Comparison of ENCODE assay signal across 27 mouse cellular contexts in genomic region chr9:51318246-51318645, GRCm38 (mm10). TPM values are rescaled to one million over a fixed set of nuclear protein-coding genes. Genes with fewer than 3 reads are reported as not detected.
DNase-seq lines count a peak whose midpoint lies in the region; ATAC-seq and TF ChIP-seq lines count a peak whose summit lies in the region.
"Had no signal": no experiment of that assay in that cellular context is flagged by ENCODE, and none has a peak within 500 bp of the region (broad histone marks: within the 10 kb centered on the region; RNA-seq: fewer than 3 reads in every experiment).

No protein-coding gene starts in this region.

- TF ChIP-seq CTCF in liver, adult 2 months (IDR thresholded peaks at IDR 0.05; ENCODE audit: low read depth, low read length): no peak
- TF ChIP-seq CTCF in MEL (IDR thresholded peaks at IDR 0.05 in 2 of 3, conservative IDR thresholded peaks at IDR 0.05 in 1 of 3; ENCODE audit: control insufficient read depth in 1 of 3, insufficient read depth in 1 of 3, low read depth in 2 of 3, low read length in 3 of 3, poor library complexity in 1 of 3, severe bottlenecking in 1 of 3): no peak
- no peak for TF ChIP-seq CTCF in small intestine, adult 2 months (IDR thresholded peaks at IDR 0.05; ENCODE audit: extremely low read depth, insufficient read length, insufficient replicate concordance, low read depth, low read length)

- TF ChIP-seq EP300 in MEL (IDR thresholded peaks at IDR 0.05; ENCODE audit: low read depth in 1 of 2, low read length in 2 of 2): no peak

- no peaks in the 10 kb centered on the region for H3K79me2 ChIP-seq in liver, adult 2 months (ENCODE audit: control insufficient read depth, insufficient read depth, low read length)
- no peaks in the 10 kb centered on the region for H3K79me2 ChIP-seq in MEL (ENCODE audit: control insufficient read depth, insufficient read depth, low read length, poor library complexity)

- no peaks in the 10 kb centered on the region for H3K27me3 ChIP-seq in liver, adult 2 months (ENCODE audit: control insufficient read depth, insufficient read depth, low read length)
- H3K27me3 ChIP-seq in liver, embryonic 11.5 days (replicated peaks; ENCODE audit: control insufficient read depth, insufficient read depth, low read length): no peaks in the 10 kb centered on the region
- H3K27me3 ChIP-seq in MEL (ENCODE audit: control insufficient read depth in 1 of 2, insufficient read depth in 2 of 2, low read length in 2 of 2): no peaks in the 10 kb centered on the region
- H3K27me3 ChIP-seq in small intestine, adult 2 months (ENCODE audit: control insufficient read depth, insufficient read depth, low read length): no peaks in the 10 kb centered on the region
- H3K27me3 ChIP-seq: CH12.LX, Patski had no signal

- H3K9me3 ChIP-seq in liver, embryonic 11.5 days (ENCODE audit: control insufficient read depth, low read length): no peaks in the 10 kb centered on the region
- H3K9me3 ChIP-seq in MEL (replicated peaks; ENCODE audit: insufficient read depth, low read length): no peaks in the 10 kb centered on the region
- H3K9me3 ChIP-seq: G1E had no signal

- H3K27ac ChIP-seq in liver, adult 2 months (replicated peaks; ENCODE audit: insufficient read depth, low read depth, low read length): no peak overlapping the region
- no peak overlapping the region for H3K27ac ChIP-seq in liver, embryonic 11.5 days (ENCODE audit: low read depth, low read length)
- peak overlapping the region; percentile 5; the same call in 1 of the 2 replicates for H3K27ac ChIP-seq in MEL (ENCODE audit: control insufficient read depth, low read depth, low read length)
- peak overlapping the region; percentile 78 for H3K27ac ChIP-seq in small intestine, adult 2 months (ENCODE audit: insufficient read depth, low read depth, low read length)

- no peak for ATAC-seq in liver, embryonic 11.5 days (replicated peaks; ENCODE audit: low FRiP score)
- ATAC-seq in CD4-positive, CD25-positive, alpha-beta regulatory T cell, adult 4 months: no peak
- ATAC-seq: activated CD4-positive, CD25-positive, alpha-beta regulatory T cell, adult 4 months; Patski had no signal

- no peak for TF ChIP-seq POLR2A in liver, adult 2 months (IDR thresholded peaks at IDR 0.05; ENCODE audit: extremely low read depth, insufficient read depth, low read length)
- no peak for TF ChIP-seq POLR2A in MEL (IDR thresholded peaks at IDR 0.05; ENCODE audit: control insufficient read depth in 1 of 2, insufficient read depth in 1 of 2, low read depth in 1 of 2, low read length in 2 of 2, poor library complexity in 1 of 2)
- no peak for TF ChIP-seq POLR2A in small intestine, adult 2 months (IDR thresholded peaks at IDR 0.05; ENCODE audit: low read depth, low read length)

- H3K4me2 ChIP-seq in liver, embryonic 11.5 days: no peak overlapping the region

- no peak overlapping the region for H3K4me3 ChIP-seq in liver, adult 2 months (ENCODE audit: insufficient read depth, low read depth, low read length)
- H3K4me3 ChIP-seq in liver, embryonic 11.5 days (ENCODE audit: low read depth, low read length): no peak overlapping the region
- H3K4me3 ChIP-seq in MEL (ENCODE audit: control insufficient read depth in 1 of 2, insufficient read depth in 1 of 2, low read depth in 2 of 2, low read length in 2 of 2): no peak overlapping the region
- no peak overlapping the region for H3K4me3 ChIP-seq in small intestine, adult 2 months (ENCODE audit: low read depth, low read length)

- DNase-seq in liver, adult 2 months (ENCODE audit: extremely low read depth, low read depth, low spot score): peak; percentile 81
- DNase-seq in liver, embryonic 11.5 days (ENCODE audit: low spot score): no peak
- DNase-seq in MEL (ENCODE audit: low read depth, low spot score): no peak
- DNase-seq in yolk sac, embryonic 10.5 days (ENCODE audit: low spot score): peak; percentile 50
- DNase-seq in ovary, postnatal 14 days (ENCODE audit: low spot score): no peak
- no peak for DNase-seq in layer of hippocampus, adult 8-10 months (ENCODE audit: low spot score in 2 of 2)
- DNase-seq: adrenal gland, adult 2 months; adrenal gland, adult 8-10 months; adrenal gland, postnatal 10 days; adrenal gland, postnatal 14 days; adrenal gland, postnatal 25 days; adrenal gland, postnatal 36 days; B cell, adult 2 months; cerebellum, adult 11 months; cerebellum, adult 11-12 months; cerebellum, adult 18-20 months; cerebellum, adult 2 months had no signal

- WGBS in liver, adult 2 months: 14% methylated on average over 4 of the region's 4 CpGs
- 69% methylated on average over 4 of the region's 4 CpGs for WGBS in liver, embryonic 11.5 days
- 44% methylated on average over 4 of the region's 4 CpGs for WGBS in small intestine, adult 2 months

- no peak for TF ChIP-seq RAD21 in MEL (IDR thresholded peaks at IDR 0.05; ENCODE audit: low read depth, low read length)

- H3K9ac ChIP-seq in liver, adult 2 months (ENCODE audit: low read depth, low read length): no peak overlapping the region
- no peak overlapping the region for H3K9ac ChIP-seq in liver, embryonic 11.5 days (ENCODE audit: low read depth, low read length)
- H3K9ac ChIP-seq in MEL (ENCODE audit: control insufficient read depth, low read depth, low read length, poor library complexity, severe bottlenecking): no peak overlapping the region

- H3K36me3 ChIP-seq in liver, adult 2 months (ENCODE audit: control insufficient read depth, insufficient read depth, low read length): no peaks in the 10 kb centered on the region
- H3K36me3 ChIP-seq in liver, embryonic 11.5 days (ENCODE audit: control insufficient read depth, insufficient read depth, low read length): no peaks in the 10 kb centered on the region
- peaks cover 0 to 75% of the 10 kb centered on the region in 2 experiments; a peak in 2 of 4 replicates for H3K36me3 ChIP-seq in MEL (ENCODE audit: control insufficient read depth in 1 of 2, insufficient read depth in 2 of 2, low read length in 2 of 2)
- H3K36me3 ChIP-seq in small intestine, adult 2 months (ENCODE audit: control insufficient read depth, insufficient read depth, low read length): no peaks in the 10 kb centered on the region
- H3K36me3 ChIP-seq: G1E had no signal

- peaks cover 5% of the 10 kb centered on the region for H3K4me1 ChIP-seq in liver, adult 2 months (ENCODE audit: control insufficient read depth, insufficient read depth, low read length)
- H3K4me1 ChIP-seq in liver, embryonic 11.5 days (replicated peaks; ENCODE audit: control insufficient read depth, insufficient read depth, low read length): peaks cover 5% of the 10 kb centered on the region
- peaks cover 59 to 67% of the 10 kb centered on the region in 2 experiments for H3K4me1 ChIP-seq in MEL (ENCODE audit: control insufficient read depth in 1 of 2, insufficient read depth in 2 of 2, low read length in 2 of 2)
- peaks cover 20% of the 10 kb centered on the region; the same call in 1 of the 2 replicates for H3K4me1 ChIP-seq in small intestine, adult 2 months (ENCODE audit: control insufficient read depth, insufficient read depth, insufficient read length, low read length)

TF ChIP-seq in MEL, 35 proteins besides CTCF, POLR2A, EP300 and RAD21 (continues in another document):
- TF ChIP-seq NELFE (IDR thresholded peaks at IDR 0.05; ENCODE audit: low read depth, low read length): no peak
- no peak for TF ChIP-seq ZNF384 (IDR thresholded peaks at IDR 0.05; ENCODE audit: low read depth, low read length)
- TF ChIP-seq SIN3A (IDR thresholded peaks at IDR 0.05; ENCODE audit: low read length): no peak
- TF ChIP-seq RCOR1 (IDR thresholded peaks at IDR 0.05; ENCODE audit: low read depth, low read length): no peak
- TF ChIP-seq ZMIZ1 (IDR thresholded peaks at IDR 0.05; ENCODE audit: low read depth, low read length): no peak
- TF ChIP-seq ZC3H11A (IDR thresholded peaks at IDR 0.05; ENCODE audit: low read depth, low read length): no peak
- no peak for TF ChIP-seq GATA1 (IDR thresholded peaks at IDR 0.05; ENCODE audit: low read depth, low read length)
- TF ChIP-seq MYC (IDR thresholded peaks at IDR 0.05; ENCODE audit: low read depth, low read length): no peak
- no peak for TF ChIP-seq UBTF (IDR thresholded peaks at IDR 0.05; ENCODE audit: borderline replicate concordance, insufficient read depth, low read depth, low read length)
- no peak for TF ChIP-seq E2F4 (IDR thresholded peaks at IDR 0.05; ENCODE audit: borderline replicate concordance, low read depth, low read length)
- TF ChIP-seq MEF2A (IDR thresholded peaks at IDR 0.05; ENCODE audit: extremely low read depth, insufficient replicate concordance, low read depth, low read length, poor library complexity, severe bottlenecking): no peak
- TF ChIP-seq GABPA (IDR thresholded peaks at IDR 0.05; ENCODE audit: low read depth, low read length): no peak
- no peak for TF ChIP-seq MAX (IDR thresholded peaks at IDR 0.05; ENCODE audit: low read length)
- TF ChIP-seq POLR2AphosphoS5 (IDR thresholded peaks at IDR 0.05; ENCODE audit: borderline replicate concordance, low read depth, low read length): no peak
- TF ChIP-seq MYB (IDR thresholded peaks at IDR 0.05; ENCODE audit: low read depth, low read length): no peak
- no peak for TF ChIP-seq TBP (IDR thresholded peaks at IDR 0.05; ENCODE audit: low read depth, low read length)
- TF ChIP-seq ELF1 (IDR thresholded peaks at IDR 0.05; ENCODE audit: low read depth, low read length): no peak

RNA-seq across cellular contexts. Expression of gene 1810046K07Rik, which starts 10.5 kb away (rescaled TPM):
- total RNA-seq in liver, adult 2 months (2014; rRNA removed): 3.2 and 4.0 TPM in 2 replicates
- polyA plus RNA-seq in liver, adult 2 months (2012; rRNA removed): 11.3 and 22.4 TPM in 2 replicates
- polyA plus RNA-seq in liver, embryonic 11.5 days (2014; fragmentation: Nextera tagmentation; extraction: Ambion mirVana): not detected in 2 replicates
- not detected in 2 replicates for total RNA-seq in MEL (2012; rRNA removed)
- polyA plus RNA-seq in MEL (2012; ENCODE audit: insufficient read depth in 1 of 2, insufficient read length in 2 of 2, low read depth in 1 of 2, low replicate concordance in 2 of 2, missing spikeins in 1 of 2): not detected
- 7.2 and 50.7 TPM in 2 replicates for polyA plus RNA-seq in small intestine, adult 2 months (2012; rRNA removed)
- total RNA-seq in layer of hippocampus, adult 8-10 months (2022): not detected
- not detected for polyA plus RNA-seq in CD4-positive, CD25-positive, alpha-beta regulatory T cell, adult 4 months (2017; shearing (Covaris generic))
- total RNA-seq: adrenal gland, adult 18-20 months; adrenal gland, adult 2 months; adrenal gland, postnatal 25 days; adrenal gland, postnatal 36 days; ES-E14; G1E had no signal
- polyA plus RNA-seq: activated CD4-positive, CD25-positive, alpha-beta regulatory T cell, adult 4 months; adrenal gland, adult 2 months; brain, embryonic 14.5 days; C2C12; cerebellum, adult 2 months; G1E; Patski had no signal

RNA-seq across cellular contexts. Expression of gene Colca2, which starts 39.9 kb away (rescaled TPM):
- total RNA-seq in liver, adult 2 months (2014; rRNA removed): 0.07 and 0.09 TPM in 2 replicates
- 0.09 and 0.45 TPM in 2 replicates for polyA plus RNA-seq in liver, adult 2 months (2012; rRNA removed)
- 0.52 and 0.70 TPM in 2 replicates for polyA plus RNA-seq in liver, embryonic 11.5 days (2014; fragmentation: Nextera tagmentation; extraction: Ambion mirVana)
- not detected in 2 replicates for total RNA-seq in MEL (2012; rRNA removed)
- not detected for polyA plus RNA-seq in MEL (2012; ENCODE audit: insufficient read depth in 1 of 2, insufficient read length in 2 of 2, low read depth in 1 of 2, low replicate concordance in 2 of 2, missing spikeins in 1 of 2)
- polyA plus RNA-seq in small intestine, adult 2 months (2012; rRNA removed): 3.1 and 6.0 TPM in 2 replicates
- 1 to 10 TPM in 3 of 4 experiments, under 1 TPM in 1; 0.87 to 1.7 (median 1.5) TPM for total RNA-seq in layer of hippocampus, adult 8-10 months (2022)
- polyA plus RNA-seq in CD4-positive, CD25-positive, alpha-beta regulatory T cell, adult 4 months (2017; shearing (Covaris generic)): under 1 TPM in 1 of 2 experiments, not detected in 1; 0.26 TPM
- total RNA-seq: CH12.LX had no signal
- polyA plus RNA-seq: activated CD4-positive, CD25-positive, alpha-beta regulatory T cell, adult 4 months; G1E had no signal

Comparison
In these comparisons a context has a peak if more than half of its experiments do, and no peak if none do; other contexts are left out.
1. DNase-seq: peak in liver, adult 2 months (single experiment) and yolk sac, embryonic 10.5 days (single experiment); none in liver, embryonic 11.5 days (single experiment), MEL (single experiment), ovary, postnatal 14 days (single experiment) and layer of hippocampus, adult 8-10 months (0 of 2).
2. H3K27ac ChIP-seq: peak in MEL (single experiment) and small intestine, adult 2 months (single experiment); none in liver, adult 2 months (single experiment) and liver, embryonic 11.5 days (single experiment).